Mouse (Mus musculus) MEL (cell line): Measurements from ENCODE around the gene Nav1. TPM values are rescaled to one million over a fixed set of nuclear protein-coding genes. Genes with fewer than 3 reads are reported as not detected.

Source experiments
- DNase-seq: peaks from one replicate; pipeline ENCODE4 v3.0.0; 2011; ENCODE audit warnings: low read depth, low spot score
- H3K27ac ChIP-seq: 2 replicates; pipeline ENCODE4 v1.5.1; 2012; ENCODE audit warnings: low read depth, mild to moderate bottlenecking, control low read depth, low read length, moderate library complexity; ENCODE audit not compliant: control insufficient read depth
- H3K27me3 ChIP-seq, 2 experiments: fragments of 150-350 bp in 1 of 2; sonication (generic) in 1 of 2; 2 replicates each; pipeline ENCODE4 v1.6.1; 2012; ENCODE audit warnings: low read length in 2 of 2, mild to moderate bottlenecking in 2 of 2, improper control_type of control experiment in 1 of 2, moderate library complexity in 1 of 2; ENCODE audit not compliant: insufficient read depth in 2 of 2, control insufficient read depth in 1 of 2
- H3K36me3 ChIP-seq, 2 experiments: 2 replicates each; pipeline ENCODE4 v1.6.1; 2012 to 2014; ENCODE audit warnings: low read length in 2 of 2, improper control_type of control experiment in 1 of 2, inconsistent platforms in 1 of 2, mild to moderate bottlenecking in 1 of 2; ENCODE audit not compliant: insufficient read depth in 2 of 2, control insufficient read depth in 1 of 2
- H3K4me1 ChIP-seq, 2 experiments: fragments of 150-350 bp in 1 of 2; sonication (generic) in 1 of 2; 2 replicates each; pipeline ENCODE4 v1.6.1; 2012; ENCODE audit warnings: low read length in 2 of 2, improper control_type of control experiment in 1 of 2, mild to moderate bottlenecking in 1 of 2; ENCODE audit not compliant: insufficient read depth in 2 of 2, control insufficient read depth in 1 of 2
- H3K4me3 ChIP-seq, 2 experiments: fragments of 150-350 bp in 1 of 2; sonication (generic) in 1 of 2; 2 replicates each; pipeline ENCODE4 v1.5.1; 2012; ENCODE audit warnings: low read depth in 2 of 2, low read length in 2 of 2, mild to moderate bottlenecking in 2 of 2, moderate library complexity in 2 of 2, control low read depth in 1 of 2, improper control_type of control experiment in 1 of 2; ENCODE audit not compliant: control insufficient read depth in 1 of 2, insufficient read depth in 1 of 2
- H3K79me2 ChIP-seq: 2 replicates; pipeline ENCODE4 v1.6.1; 2012; ENCODE audit warnings: mild to moderate bottlenecking, low read length, moderate library complexity; ENCODE audit not compliant: control insufficient read depth, poor library complexity, insufficient read depth
- H3K9ac ChIP-seq: 2 replicates; pipeline ENCODE4 v1.6.1; 2012; ENCODE audit warnings: low read depth, mild to moderate bottlenecking, control low read depth, low read length, moderate library complexity; ENCODE audit not compliant: control insufficient read depth, poor library complexity, severe bottlenecking
- H3K9me3 ChIP-seq: fragments of 150-350 bp; sonication (generic); replicated peaks from 2 replicates; pipeline ENCODE4 v1.6.1; 2012; ENCODE audit warnings: mild to moderate bottlenecking, low read length, improper control_type of control experiment, moderate library complexity; ENCODE audit not compliant: insufficient read depth
- BHLHE40 ChIP-seq: IDR thresholded peaks from 2 replicates; pipeline ENCODE4 v1.6.1; 2012; ENCODE audit warnings: low read depth, mild to moderate bottlenecking, inconsistent platforms, low read length, improper control_type of control experiment, borderline replicate concordance
- CHD1 ChIP-seq: IDR thresholded peaks from 2 replicates; pipeline ENCODE4 v1.6.1; 2012; ENCODE audit warnings: low read depth, mild to moderate bottlenecking, inconsistent platforms, low read length, improper control_type of control experiment
- CHD2 ChIP-seq: IDR thresholded peaks from 2 replicates; pipeline ENCODE4 v1.6.1; 2011; ENCODE audit warnings: low read length, improper control_type of control experiment
- ELF1 ChIP-seq: IDR thresholded peaks from 2 replicates; pipeline ENCODE4 v1.6.1; 2014; ENCODE audit warnings: low read depth, mild to moderate bottlenecking, inconsistent platforms, low read length, improper control_type of control experiment, moderate library complexity
- EP300 ChIP-seq, 2 experiments: IDR thresholded peaks; 2 replicates each; pipeline ENCODE4 v1.6.1; 2011; ENCODE audit warnings: improper control_type of control experiment in 2 of 2, low read length in 2 of 2, low read depth in 1 of 2, mild to moderate bottlenecking in 1 of 2
- GABPA ChIP-seq: IDR thresholded peaks from 2 replicates; pipeline ENCODE4 v1.6.1; 2012; ENCODE audit warnings: low read depth, mild to moderate bottlenecking, inconsistent platforms, low read length, improper control_type of control experiment, moderate library complexity
- HCFC1 ChIP-seq: IDR thresholded peaks from 2 replicates; pipeline ENCODE4 v1.6.1; 2012; ENCODE audit warnings: low read depth, mild to moderate bottlenecking, inconsistent platforms, low read length, improper control_type of control experiment, moderate library complexity
- JUND ChIP-seq: IDR thresholded peaks from 2 replicates; pipeline ENCODE4 v1.6.1; 2011; ENCODE audit warnings: low read depth, mild to moderate bottlenecking, improper control_type of control experiment, low read length
- KAT2A ChIP-seq: conservative IDR thresholded peaks from 2 replicates; pipeline ENCODE4 v1.6.1; 2012; ENCODE audit warnings: low read depth, low read length, improper control_type of control experiment, inconsistent platforms
- MAFK ChIP-seq: IDR thresholded peaks from 2 replicates; pipeline ENCODE4 v1.6.1; 2011; ENCODE audit warnings: low read depth, mild to moderate bottlenecking, low read length, improper control_type of control experiment, borderline replicate concordance
- MAX ChIP-seq: IDR thresholded peaks from 2 replicates; pipeline ENCODE4 v1.6.1; 2011; ENCODE audit warnings: low read length, improper control_type of control experiment
- MEF2A ChIP-seq: IDR thresholded peaks from 2 replicates; pipeline ENCODE4 v1.6.1; 2014; ENCODE audit warnings: low read depth, mild to moderate bottlenecking, inconsistent platforms, low read length, improper control_type of control experiment; ENCODE audit not compliant: poor library complexity, insufficient replicate concordance, severe bottlenecking; ENCODE audit errors: extremely low read depth
- MXI1 ChIP-seq: IDR thresholded peaks from 2 replicates; pipeline ENCODE4 v1.6.1; 2011; ENCODE audit warnings: mild to moderate bottlenecking, low read depth, low read length, improper control_type of control experiment
- MYB ChIP-seq: IDR thresholded peaks from 2 replicates; pipeline ENCODE4 v1.6.1; 2011; ENCODE audit warnings: mild to moderate bottlenecking, low read depth, low read length, improper control_type of control experiment
- MYC ChIP-seq: IDR thresholded peaks from 2 replicates; pipeline ENCODE4 v1.6.1; 2011; ENCODE audit warnings: low read depth, mild to moderate bottlenecking, low read length, improper control_type of control experiment, moderate library complexity
- NELFE ChIP-seq: IDR thresholded peaks from 2 replicates; pipeline ENCODE4 v1.6.1; 2011; ENCODE audit warnings: low read depth, low read length, improper control_type of control experiment
- NRF1 ChIP-seq: IDR thresholded peaks from 2 replicates; pipeline ENCODE4 v1.6.1; 2014; ENCODE audit warnings: low read depth, mild to moderate bottlenecking, inconsistent platforms, low read length, improper control_type of control experiment, moderate library complexity; ENCODE audit not compliant: poor library complexity, insufficient read depth, severe bottlenecking
- POLR2A ChIP-seq, 2 experiments: IDR thresholded peaks; 2 replicates each; pipeline ENCODE4 v1.6.1; 2011 to 2012; ENCODE audit warnings: low read length in 2 of 2, mild to moderate bottlenecking in 2 of 2, control low read depth in 1 of 2, improper control_type of control experiment in 1 of 2, low read depth in 1 of 2, moderate library complexity in 1 of 2; ENCODE audit not compliant: control insufficient read depth in 1 of 2, insufficient read depth in 1 of 2, poor library complexity in 1 of 2
- POLR2AphosphoS2 ChIP-seq: IDR thresholded peaks from 2 replicates; pipeline ENCODE4 v1.6.1; 2011; ENCODE audit warnings: low read length, improper control_type of control experiment
- RAD21 ChIP-seq: IDR thresholded peaks from 2 replicates; pipeline ENCODE4 v1.6.1; 2011; ENCODE audit warnings: mild to moderate bottlenecking, low read depth, low read length, improper control_type of control experiment
- RCOR1 ChIP-seq: IDR thresholded peaks from 2 replicates; pipeline ENCODE4 v1.6.1; 2012; ENCODE audit warnings: low read depth, mild to moderate bottlenecking, inconsistent platforms, low read length, improper control_type of control experiment
- TAL1 ChIP-seq: IDR thresholded peaks from 2 replicates; pipeline ENCODE4 v1.6.1; 2012; ENCODE audit warnings: mild to moderate bottlenecking, inconsistent platforms, low read length, moderate library complexity, mixed read lengths
- TBP ChIP-seq: IDR thresholded peaks from 2 replicates; pipeline ENCODE4 v1.8.0; 2011; ENCODE audit warnings: low read depth, low read length, improper control_type of control experiment
- USF1 ChIP-seq: IDR thresholded peaks from 2 replicates; pipeline ENCODE4 v1.6.1; 2014; ENCODE audit warnings: low read depth, mild to moderate bottlenecking, inconsistent platforms, low read length, improper control_type of control experiment, moderate library complexity
- polyA plus RNA-seq, 2 experiments: library from polyadenylated mRNA; stranded (reverse) in 1 of 2; unstranded in 1 of 2; fragments of >175 nt in 1 of 2; fragments of >200 nt in 1 of 2; gene quantifications; 2 replicates each; pipeline versions ENCODE4 v1.2.1 to v1.2.4; 2012; ENCODE audit warnings: low replicate concordance in 2 of 2, low read depth in 1 of 2; ENCODE audit not compliant: insufficient read length in 2 of 2, insufficient read depth in 1 of 2, missing spikeins in 1 of 2
- total RNA-seq: library from RNA; depleted of rRNA; stranded (reverse); fragments of 300-350 nt; gene quantifications from 2 replicates; pipeline ENCODE4 v1.2.3, GENCODE M21; 2012

The Nav1 gene
- total and polyA plus RNA-seq, 3 experiments, result 0.89 to 9.6 TPM; not detected in 1

DNA sequence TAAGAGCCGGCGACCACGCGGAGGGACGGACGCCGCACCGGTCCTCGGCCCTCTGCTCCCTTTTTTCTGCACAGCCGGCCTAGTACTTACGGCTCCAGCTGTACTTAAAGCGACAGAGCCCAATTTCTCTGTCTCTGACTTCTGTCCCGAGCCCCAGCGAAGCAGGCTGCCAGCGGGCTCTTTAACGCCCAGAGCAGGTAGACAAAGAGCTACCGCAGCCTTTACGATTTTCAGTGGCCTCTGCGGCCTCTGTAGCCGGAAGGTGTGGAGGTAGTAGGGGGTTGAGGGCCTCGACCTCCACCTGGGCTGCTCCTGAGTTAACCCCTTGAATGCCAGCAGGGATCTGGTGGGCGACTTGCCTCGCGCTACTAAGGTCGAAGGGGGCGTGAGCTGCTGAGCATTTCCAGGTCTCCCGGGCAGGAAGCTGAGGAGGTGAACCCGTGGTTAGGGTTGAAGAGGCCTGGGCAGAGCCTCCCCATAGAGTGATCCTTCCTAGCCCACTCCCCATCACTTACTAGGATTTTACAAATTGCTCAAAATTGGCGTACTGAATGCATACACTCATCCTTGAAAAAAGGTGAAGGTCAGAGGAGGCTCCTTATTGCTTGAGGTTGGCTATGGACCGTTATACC is 96.6 kb downstream of the Nav1 start:
- DNase-seq, result no peak
- Histone ChIP-seq H3K27me3 (no peaks in the 10 kb centered on the region), H3K36me3 (no peaks in the 10 kb centered on the region), H3K9me3 (no peaks in the 10 kb centered on the region)
- TF ChIP-seq EP300 (IDR thresholded peaks at IDR 0.05; ENCODE audit: low read depth in 1 of 2, low read length in 2 of 2) (no peak), KAT2A (no peak), TBP (no peak), BHLHE40 (no peak), ELF1 (no peak), CHD2 (no peak), MYC (no peak), RAD21 (no peak), MEF2A (no peak), POLR2AphosphoS2 (no peak)
- TF ChIP-seq, all 39 proteins: peak for 0
- no peak overlapping the region for H3K27ac ChIP-seq
- no peaks in the 10 kb centered on the region for H3K79me2 ChIP-seq
- no peak overlapping the region for H3K4me3 ChIP-seq
- no peaks in the 10 kb centered on the region for H3K4me1 ChIP-seq
- H3K9ac ChIP-seq, result no peak overlapping the region

DNA sequence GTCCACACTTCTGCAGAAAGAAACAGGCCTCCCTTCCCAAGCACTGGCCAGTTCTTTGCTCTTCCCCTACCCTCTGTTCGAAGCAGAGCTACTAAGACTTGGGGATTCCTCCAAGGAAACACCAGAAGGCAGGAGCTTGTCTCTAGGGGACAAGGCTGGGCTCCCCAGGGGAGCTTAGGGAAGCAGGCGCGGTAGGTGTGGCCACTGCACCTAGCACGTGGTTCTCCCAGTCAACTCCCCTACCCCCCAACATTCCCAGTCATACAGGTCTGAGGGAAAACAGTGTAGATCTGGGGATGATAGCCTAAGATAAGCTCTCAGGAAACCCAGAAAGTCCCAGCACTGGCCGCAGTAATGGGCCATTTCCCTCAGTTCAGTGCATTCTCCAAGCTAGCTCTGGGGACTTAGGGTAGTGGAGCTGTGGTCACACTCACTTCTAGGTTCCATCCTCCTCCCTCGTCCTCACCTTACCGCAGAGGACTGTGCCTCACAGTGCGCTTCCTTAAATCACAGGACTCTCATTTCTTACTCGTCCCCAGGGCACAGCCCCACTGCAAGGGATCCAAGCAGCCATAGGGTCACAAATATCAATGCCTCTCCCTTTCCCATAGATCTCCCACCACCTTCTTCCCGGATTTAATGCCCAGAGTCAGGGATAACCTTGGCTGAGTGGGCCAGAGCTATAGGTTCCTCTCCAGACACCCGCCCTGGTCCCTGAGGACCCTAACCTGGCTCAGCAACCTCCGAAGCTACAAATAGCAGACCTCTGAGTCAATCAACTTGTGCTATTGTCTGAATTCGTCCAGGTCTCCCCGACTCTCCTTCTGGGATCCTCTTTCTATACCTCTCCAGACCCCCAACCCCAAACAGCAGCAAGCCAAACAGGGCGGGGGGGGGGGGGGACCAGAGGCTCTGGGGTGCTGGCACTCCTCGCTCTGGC is 97.7 kb downstream of the Nav1 start:
- Histone ChIP-seq H3K4me1 (no peaks in the 10 kb centered on the region), H3K4me3 (no peak overlapping the region), H3K27ac (no peak overlapping the region), H3K79me2 (no peaks in the 10 kb centered on the region), H3K9ac (no peak overlapping the region), H3K9me3 (no peaks in the 10 kb centered on the region), H3K36me3 (no peaks in the 10 kb centered on the region), H3K27me3 (no peaks in the 10 kb centered on the region)
- TF ChIP-seq MAFK, result no peak
- TF ChIP-seq MYB, result no peak
- TF ChIP-seq MAX, result no peak
- TF ChIP-seq RCOR1, result no peak
- no peak for TF ChIP-seq ELF1
- TF ChIP-seq HCFC1, result no peak
- TF ChIP-seq TAL1, result no peak
- TF ChIP-seq POLR2A (IDR thresholded peaks at IDR 0.05; ENCODE audit: control insufficient read depth in 1 of 2, insufficient read depth in 1 of 2, low read depth in 1 of 2, low read length in 2 of 2, poor library complexity in 1 of 2), result no peak
- TF ChIP-seq KAT2A, result no peak
- no peak for TF ChIP-seq JUND
- TF ChIP-seq MXI1, result no peak
- no peak for TF ChIP-seq EP300 (IDR thresholded peaks at IDR 0.05; ENCODE audit: low read depth in 1 of 2, low read length in 2 of 2)
- no peak for TF ChIP-seq USF1
- TF ChIP-seq NELFE, result no peak
- no peak for TF ChIP-seq CHD1
- TF ChIP-seq GABPA, result no peak
- TF ChIP-seq NRF1, result no peak
- no peak for DNase-seq
